Mouse (Mus musculus) left cerebral cortex, postnatal 4 days (tissue): ENCODE data around the gene Sez6l. TPM values are rescaled to one million over a fixed set of nuclear protein-coding genes. Genes with fewer than 3 reads are reported as not detected.

Experiments used
- total RNA-seq, 2 experiments: library from RNA; stranded (reverse); gene quantifications; 2 replicates each; pipeline ENCODE4 v1.2.3; 2021

Sez6l gene
- total RNA-seq, 2 experiments from 2014 or later = 130 to 156 TPM

Other genes starting within 250 kb of the Sez6l start
- 10 to 100 TPM; 30.7 to 34.4 TPM for gene Srrd, start 234.1 kb downstream of the Sez6l start, total RNA-seq
- 10 to 100 TPM; 32.6 to 32.8 TPM for gene Hps4, start 234.1 kb downstream of the Sez6l start, total RNA-seq
- gene Gm6583, start 221.2 kb downstream of the Sez6l start, total RNA-seq = not detected
- gene Asphd2, start 182.3 kb downstream of the Sez6l start, total RNA-seq = 100 to 1,000 TPM; 130 to 134 TPM
- not detected for gene Gm6588, start 127.8 kb downstream of the Sez6l start, total RNA-seq